11 mouse cellular contexts compared by ENCODE assay signal in the genomic region with DNA sequence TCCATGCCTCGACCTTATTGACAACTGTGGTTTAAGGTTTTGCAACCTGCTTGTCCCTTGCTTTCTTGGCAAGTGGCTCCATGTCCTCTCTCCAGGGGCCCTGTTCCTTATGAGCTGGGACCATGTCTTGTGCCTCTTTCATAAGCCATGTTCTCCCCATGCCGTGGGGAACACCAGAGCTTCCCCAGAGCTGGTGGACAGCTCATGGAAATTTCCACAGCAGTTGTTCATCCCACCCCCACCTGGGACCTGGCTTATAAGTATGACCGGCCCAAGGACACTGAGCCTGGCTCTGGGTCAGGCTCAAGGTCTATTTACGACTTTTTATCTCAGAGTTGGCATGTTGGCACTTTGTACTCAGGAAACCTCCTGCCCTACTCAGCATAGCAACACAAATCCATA. TPM values are rescaled to one million over a fixed set of nuclear protein-coding genes. Genes with fewer than 3 reads are reported as not detected.
DNase-seq lines count a peak whose midpoint lies in the region; ATAC-seq lines count a peak whose summit lies in the region.
"Had no signal": no experiment of that assay in that cellular context is flagged by ENCODE, and none has a peak within 500 bp of the region (broad histone marks: within the 10 kb centered on the region; RNA-seq: fewer than 3 reads in every experiment).

No protein-coding gene starts in this region.

- H3K4me3 ChIP-seq in heart, embryonic 15.5 days: no peak overlapping the region
- H3K4me3 ChIP-seq: forebrain, embryonic 15.5 days; hindbrain, embryonic 15.5 days; limb, embryonic 15.5 days had no signal

- H3K4me2 ChIP-seq in heart, embryonic 15.5 days: no peak overlapping the region
- H3K4me2 ChIP-seq: forebrain, embryonic 15.5 days; hindbrain, embryonic 15.5 days; limb, embryonic 15.5 days had no signal

- H3K27ac ChIP-seq in heart, embryonic 15.5 days: peak overlapping the region; percentile 75
- H3K27ac ChIP-seq: forebrain, embryonic 15.5 days; hindbrain, embryonic 15.5 days; limb, embryonic 15.5 days had no signal

- peak; percentile 19 to 23 for DNase-seq in cerebellum, postnatal 36 days
- DNase-seq in cerebellum, postnatal 4 days (ENCODE audit: low spot score in 2 of 2): no peak
- DNase-seq in ovary, adult 18-20 months (ENCODE audit: low spot score): peak; percentile 76
- no peak for DNase-seq in ovary, postnatal 10 days (ENCODE audit: low spot score)
- DNase-seq in testis, postnatal 14 days (ENCODE audit: low spot score): peak; percentile 30
- DNase-seq in MN1 (ENCODE audit: low spot score): no peak
- DNase-seq in natural killer cell, adult 2 months (ENCODE audit: low spot score in 2 of 2): no peak

- WGBS in heart, embryonic 15.5 days: 47% methylated on average over 4 of the region's 4 CpGs

- peak; percentile 63; the same call in 1 of the 2 replicates for ATAC-seq in heart, embryonic 15.5 days (replicated peaks; ENCODE audit: insufficient number of reproducible peaks, insufficient read depth, low FRiP score, low read depth)
- ATAC-seq: forebrain, embryonic 15.5 days had no signal

- H3K4me1 ChIP-seq in heart, embryonic 15.5 days (replicated peaks): peaks cover 14% of the 10 kb centered on the region
- H3K4me1 ChIP-seq: forebrain, embryonic 15.5 days; hindbrain, embryonic 15.5 days; limb, embryonic 15.5 days had no signal

- no peaks in the 10 kb centered on the region for H3K27me3 ChIP-seq in heart, embryonic 15.5 days
- H3K27me3 ChIP-seq: forebrain, embryonic 15.5 days; hindbrain, embryonic 15.5 days; limb, embryonic 15.5 days had no signal

- H3K36me3 ChIP-seq in heart, embryonic 15.5 days: no peaks in the 10 kb centered on the region; the same call in 1 of the 2 replicates
- H3K36me3 ChIP-seq: forebrain, embryonic 15.5 days; hindbrain, embryonic 15.5 days; limb, embryonic 15.5 days had no signal

- no peak overlapping the region for H3K9ac ChIP-seq in heart, embryonic 15.5 days
- H3K9ac ChIP-seq: forebrain, embryonic 15.5 days; hindbrain, embryonic 15.5 days; limb, embryonic 15.5 days had no signal

- H3K9me3 ChIP-seq in heart, embryonic 15.5 days (replicated peaks): peaks cover 2% of the 10 kb centered on the region
- H3K9me3 ChIP-seq: forebrain, embryonic 15.5 days; hindbrain, embryonic 15.5 days; limb, embryonic 15.5 days had no signal

RNA-seq across cellular contexts. Expression of a gene that starts 10.6 kb away (rescaled TPM):
- polyA plus RNA-seq in heart, embryonic 15.5 days (2015; fragmentation: Nextera tagmentation; extraction: Ambion mirVana): 55.3 and 66.7 TPM in 2 replicates

RNA-seq across cellular contexts. Expression of a gene that starts 53.2 kb away (rescaled TPM):
- 14.9 and 17.4 TPM in 2 replicates for polyA plus RNA-seq in heart, embryonic 15.5 days (2015; fragmentation: Nextera tagmentation; extraction: Ambion mirVana)

Comparison
In these comparisons a context has a peak if more than half of its experiments do, and no peak if none do; other contexts are left out.
1. DNase-seq: peak in cerebellum, postnatal 36 days (2 of 2), ovary, adult 18-20 months (single experiment) and testis, postnatal 14 days (single experiment); none in cerebellum, postnatal 4 days (0 of 2), ovary, postnatal 10 days (single experiment), MN1 (single experiment) and natural killer cell, adult 2 months (0 of 2).